Comparison of ENCODE assay signal across 12 mouse cellular contexts in genomic region chr17:13681126-13681525, GRCm38 (mm10).
DNase-seq lines count a peak whose midpoint lies in the region; ATAC-seq and TF ChIP-seq lines count a peak whose summit lies in the region.
"Had no signal": no experiment of that assay in that cellular context is flagged by ENCODE, and none has a peak within 500 bp of the region (broad histone marks: within the 10 kb centered on the region; RNA-seq: fewer than 3 reads in every experiment).

No protein-coding gene starts in this region.

- H3K4me2 ChIP-seq in stomach, embryonic 16.5 days (ENCODE audit: low read depth, low read length), result peak overlapping the region; percentile 29; the same call in 1 of the 2 replicates
- no peak overlapping the region for H3K4me2 ChIP-seq in stomach, postnatal 0 days (replicated peaks; ENCODE audit: low read depth)

- no peak for TF ChIP-seq CTCF in stomach, postnatal 0 days (IDR thresholded peaks at IDR 0.05; ENCODE audit: low read depth)

- H3K9ac ChIP-seq in stomach, embryonic 16.5 days (ENCODE audit: low read length), result no peak overlapping the region
- no peak overlapping the region for H3K9ac ChIP-seq in stomach, postnatal 0 days (ENCODE audit: low read length)

- ATAC-seq in cerebellum, adult (ENCODE audit: insufficient number of reproducible peaks, low FRiP score, low TSS enrichment), result no peak
- ATAC-seq in stomach, embryonic 16.5 days (ENCODE audit: insufficient read depth, low FRiP score), result no peak
- no peak for ATAC-seq in stomach, postnatal 0 days (ENCODE audit: low FRiP score, low TSS enrichment)

- H3K36me3 ChIP-seq in stomach, embryonic 16.5 days (ENCODE audit: control insufficient read depth, insufficient read depth, low read length), result no peaks in the 10 kb centered on the region
- H3K36me3 ChIP-seq in stomach, postnatal 0 days (ENCODE audit: control insufficient read depth, insufficient read depth, low read length), result no peaks in the 10 kb centered on the region

- TF ChIP-seq EP300 in stomach, postnatal 0 days (optimal IDR thresholded peaks at IDR 0.05), result no peak

- H3K4me3 ChIP-seq in stomach, embryonic 16.5 days (replicated peaks; ENCODE audit: low read length), result no peak overlapping the region
- no peak overlapping the region for H3K4me3 ChIP-seq in stomach, postnatal 0 days (ENCODE audit: low read depth, low read length)

- H3K27ac ChIP-seq in stomach, embryonic 16.5 days (ENCODE audit: low read length), result peak overlapping the region; percentile 46; the same call in 1 of the 2 replicates
- no peak overlapping the region for H3K27ac ChIP-seq in stomach, postnatal 0 days (replicated peaks)

- H3K4me1 ChIP-seq in stomach, embryonic 16.5 days (ENCODE audit: control insufficient read depth, insufficient read depth, low read length), result 0 out of 2 replicates have a peak, but pooled peaks cover 7% of the 10 kb centered on the region
- peaks cover 6% of the 10 kb centered on the region; the same call in 1 of the 2 replicates for H3K4me1 ChIP-seq in stomach, postnatal 0 days (replicated peaks; ENCODE audit: control insufficient read depth, insufficient read depth)

- 75% methylated on average over 6 of the region's 6 CpGs for WGBS in stomach, embryonic 16.5 days
- 71% methylated on average over 6 of the region's 6 CpGs for WGBS in stomach, postnatal 0 days

- peak; percentile 69 for DNase-seq in cerebellum, adult 11-12 months
- no peak for DNase-seq in stomach, postnatal 0 days (ENCODE audit: low spot score)
- DNase-seq in layer of hippocampus, postnatal 14 days (ENCODE audit: low spot score in 2 of 2), result peak; percentile 82 to 92
- no peak for DNase-seq in natural killer cell, adult 2 months (ENCODE audit: low spot score in 2 of 2)
- DNase-seq in spleen, postnatal 14 days (ENCODE audit: low spot score in 2 of 2), result no peak
- DNase-seq in adrenal gland, postnatal 36 days, result no peak
- DNase-seq: embryo, embryonic 11 days; heart, adult 11 months; kidney, postnatal 14 days; lung, adult 18-20 months had no signal

- H3K9me3 ChIP-seq in stomach, embryonic 16.5 days (replicated peaks; ENCODE audit: control insufficient read depth, low read length), result no peaks in the 10 kb centered on the region
- no peaks in the 10 kb centered on the region for H3K9me3 ChIP-seq in stomach, postnatal 0 days (ENCODE audit: control insufficient read depth, low read length)

- H3K27me3 ChIP-seq in stomach, embryonic 16.5 days (ENCODE audit: control insufficient read depth, insufficient read depth, low read length), result no peaks in the 10 kb centered on the region
- H3K27me3 ChIP-seq in stomach, postnatal 0 days (ENCODE audit: control insufficient read depth, insufficient read depth, low read length), result no peaks in the 10 kb centered on the region

Comparison
In these comparisons a context has a peak if more than half of its experiments do, and no peak if none do; other contexts are left out.
1. DNase-seq: peak in cerebellum, adult 11-12 months (single experiment) and layer of hippocampus, postnatal 14 days (2 of 2); none in stomach, postnatal 0 days (single experiment), natural killer cell, adult 2 months (0 of 2), spleen, postnatal 14 days (0 of 2) and adrenal gland, postnatal 36 days (0 of 2).